Mouse (Mus musculus): ENCODE measurements around the gene Haghl. TPM values are rescaled to one million over a fixed set of nuclear protein-coding genes. Genes with fewer than 3 reads are reported as not detected.
A peak's percentile ranks its signal among the peaks of the same experiment; 100 is the strongest.
"Not testable (repeated sequence)": the region's sequence is repeated elsewhere in the genome, so short reads cannot be mapped to it uniquely, and the experiment has no call there.

Haghl gene
- polyA plus RNA-seq, 1 experiment: 66.1 TPM

DNA sequence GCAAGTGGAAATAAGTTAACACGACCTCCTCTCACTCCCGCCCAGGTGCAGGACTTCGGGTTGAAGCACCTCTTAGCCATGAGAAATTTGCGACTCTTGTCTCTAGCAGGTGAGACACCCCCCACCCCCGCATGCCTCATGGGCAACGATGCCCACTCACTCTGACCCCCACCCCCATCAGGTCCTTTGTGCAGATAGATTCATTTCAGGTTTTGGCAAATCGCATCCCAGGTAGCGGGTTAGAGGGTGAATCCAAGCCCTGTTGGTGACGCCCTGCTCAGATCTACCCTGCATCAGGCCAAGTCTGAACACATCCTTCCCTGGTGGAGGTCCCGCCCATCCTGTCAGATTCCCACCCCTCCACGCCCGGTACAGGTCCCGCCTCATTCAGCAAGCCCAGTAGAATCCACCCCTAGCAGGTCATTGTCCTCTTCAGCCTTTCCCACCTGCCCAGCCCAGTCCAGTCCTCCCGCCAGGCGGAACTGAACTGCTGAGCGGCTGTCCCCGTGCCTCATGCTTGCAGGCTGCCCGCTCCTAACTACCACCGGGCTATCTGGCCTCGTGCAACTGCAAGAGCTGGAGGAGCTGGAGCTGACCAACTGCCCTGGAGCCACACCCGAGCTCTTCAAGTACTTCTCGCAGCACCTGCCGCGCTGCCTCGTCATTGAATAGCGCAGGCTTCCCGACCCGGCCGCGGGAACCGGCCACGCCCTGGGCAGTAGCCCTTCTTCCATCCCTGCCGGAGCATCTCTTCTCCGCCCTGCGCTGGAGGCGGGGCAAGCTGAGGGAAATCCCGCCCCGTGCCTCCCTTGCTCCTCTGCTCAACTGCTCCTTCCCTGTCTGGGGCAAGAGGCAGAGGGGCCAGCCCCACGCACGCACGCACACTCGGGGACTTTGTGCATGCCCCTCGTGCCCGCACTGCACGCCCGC, 33.6 kb upstream of the Haghl start:
- DNase-seq (ENCODE audit: low spot score): no peak

DNA sequence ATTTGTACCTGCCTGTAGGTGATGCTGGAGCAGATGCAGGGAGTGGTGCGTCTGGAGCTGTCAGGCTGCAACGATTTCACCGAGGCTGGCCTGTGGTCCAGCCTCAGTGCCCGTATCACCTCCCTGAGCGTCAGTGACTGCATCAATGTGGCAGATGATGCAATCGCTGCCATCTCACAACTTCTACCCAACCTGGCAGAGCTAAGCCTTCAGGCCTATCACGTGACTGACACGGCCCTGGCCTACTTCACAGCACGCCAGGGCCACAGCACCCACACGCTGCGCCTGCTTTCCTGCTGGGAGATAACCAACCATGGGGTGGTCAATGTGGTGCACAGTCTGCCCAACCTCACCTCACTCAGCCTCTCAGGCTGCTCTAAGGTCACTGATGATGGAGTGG, 32.2 kb upstream of the Haghl start:
- DNase-seq (ENCODE audit: low spot score): no peak

DNA sequence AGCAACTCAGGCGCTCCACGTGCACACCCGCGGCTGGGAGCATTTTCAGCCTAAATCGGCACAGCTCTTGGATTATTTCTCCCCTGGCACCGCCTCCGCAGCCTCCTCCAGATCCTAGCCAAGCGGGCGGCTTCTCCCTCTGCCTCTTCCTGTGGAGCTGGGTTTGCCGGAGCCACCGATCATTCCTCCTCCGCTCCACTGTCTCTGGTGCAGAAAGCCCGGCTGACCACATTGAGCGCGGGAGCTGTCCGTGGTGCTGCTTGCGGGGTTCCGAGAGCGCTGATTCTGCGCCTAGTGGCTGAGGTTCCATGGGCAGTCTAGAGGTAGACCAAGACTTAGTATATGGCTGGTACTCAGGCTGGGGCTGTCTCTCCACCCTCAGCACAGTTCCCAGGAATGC, 28.0 kb upstream of the Haghl start:
- DNase-seq (ENCODE audit: low spot score): peak; percentile 69

DNA sequence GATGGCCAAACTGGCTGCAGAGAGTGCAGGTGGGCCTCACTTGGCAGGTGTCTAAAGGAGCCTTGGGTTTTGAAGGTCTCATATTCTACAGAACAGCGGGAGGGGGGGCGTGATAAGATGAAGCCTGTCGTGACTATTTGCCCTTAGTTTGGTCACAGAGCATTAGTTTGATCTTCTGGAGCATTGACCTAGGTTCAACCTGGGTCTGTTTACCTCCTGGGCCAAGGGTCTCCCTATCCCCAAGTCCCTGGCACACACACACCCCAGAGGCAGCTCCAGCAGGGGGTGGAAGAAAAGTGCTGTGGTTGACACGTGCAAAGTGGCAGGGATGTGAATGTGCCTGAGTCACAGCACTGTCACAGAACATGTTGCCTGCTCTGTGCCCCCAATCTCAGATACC, 25.4 kb upstream of the Haghl start:
- no peak for DNase-seq (ENCODE audit: low spot score)

DNA sequence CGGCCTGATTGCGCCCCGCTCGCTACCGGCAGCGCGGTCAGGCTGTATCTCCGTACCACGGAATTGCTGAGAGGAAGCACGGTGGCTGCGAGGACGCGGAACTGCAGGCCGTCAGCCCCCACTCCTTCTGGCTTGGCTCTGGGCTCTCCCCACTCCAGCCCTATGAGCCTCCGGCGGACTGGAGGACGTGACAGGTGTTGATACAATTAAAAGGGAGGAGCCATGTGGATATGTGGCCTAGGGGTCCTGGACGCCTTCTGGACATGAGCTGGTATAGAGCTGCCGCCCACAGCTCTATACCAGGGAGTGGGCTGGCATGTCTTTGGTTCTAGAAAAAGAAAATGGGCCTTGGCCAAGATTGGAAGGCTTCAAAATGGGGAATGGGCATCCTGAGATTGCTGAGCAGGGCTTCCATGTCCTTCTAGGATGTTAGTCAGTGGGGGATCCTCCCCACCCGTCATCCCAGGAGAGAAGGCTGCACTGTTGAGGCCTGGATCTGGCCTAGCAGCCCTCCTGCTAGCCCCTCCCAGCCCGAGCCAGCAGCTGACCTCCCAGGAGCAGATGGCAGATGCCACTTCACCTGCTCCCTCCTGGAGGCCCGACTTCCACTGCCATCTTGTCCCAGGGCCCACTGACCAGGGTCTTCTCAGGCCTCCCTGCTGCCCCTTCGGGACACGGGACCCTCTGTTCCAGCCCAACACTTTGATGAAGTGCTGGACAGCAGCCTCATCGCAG, 24.3 kb upstream of the Haghl start:
- DNase-seq (ENCODE audit: low spot score): no peak

DNA sequence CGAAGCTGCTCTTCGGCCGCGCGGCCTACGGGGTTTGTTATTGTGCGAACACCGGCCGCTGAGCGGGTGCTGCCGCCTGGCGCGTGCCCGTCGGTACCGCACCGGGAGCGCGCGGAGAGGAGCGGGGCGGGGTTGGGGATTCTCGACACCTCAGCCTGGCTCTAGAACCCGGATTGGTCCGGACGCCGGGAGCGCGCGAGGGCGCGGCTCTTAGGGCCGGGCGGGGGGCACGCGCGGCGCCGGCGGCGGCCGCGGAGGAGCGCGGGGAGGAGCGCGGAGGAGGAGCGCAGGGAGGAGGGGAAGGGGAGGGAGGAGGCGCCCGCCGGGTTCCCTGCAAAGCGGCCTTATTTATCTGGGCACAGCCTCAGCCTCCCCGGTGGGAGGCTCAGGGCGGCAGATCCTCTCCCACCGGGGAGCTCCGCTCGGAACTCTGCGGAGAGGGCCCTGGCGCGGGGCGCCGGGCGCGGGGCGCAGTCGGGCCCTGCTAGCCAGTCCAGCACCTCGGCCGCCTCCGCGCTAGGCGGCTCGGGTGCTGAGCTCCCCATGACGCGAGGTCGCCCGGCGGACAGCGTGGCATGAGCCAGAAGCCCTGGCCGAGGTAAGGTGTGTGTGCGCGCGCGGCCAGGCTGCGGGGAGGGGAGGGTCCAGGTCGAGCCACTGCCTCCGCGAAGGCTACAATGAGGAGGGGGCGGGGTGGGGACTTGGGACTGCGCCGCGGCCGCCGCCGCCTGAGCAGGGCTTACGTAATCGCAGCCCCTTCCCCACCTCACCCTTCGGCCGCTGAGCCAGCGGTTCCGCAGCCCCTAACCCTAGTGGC, 23.5 kb upstream of the Haghl start, which contains the start of gene Fbxl16:
Fbxl16 (plus strand) TSS at position 297 of the 817 bp plus-strand sequence.
- no peak for DNase-seq (ENCODE audit: low spot score)

DNA sequence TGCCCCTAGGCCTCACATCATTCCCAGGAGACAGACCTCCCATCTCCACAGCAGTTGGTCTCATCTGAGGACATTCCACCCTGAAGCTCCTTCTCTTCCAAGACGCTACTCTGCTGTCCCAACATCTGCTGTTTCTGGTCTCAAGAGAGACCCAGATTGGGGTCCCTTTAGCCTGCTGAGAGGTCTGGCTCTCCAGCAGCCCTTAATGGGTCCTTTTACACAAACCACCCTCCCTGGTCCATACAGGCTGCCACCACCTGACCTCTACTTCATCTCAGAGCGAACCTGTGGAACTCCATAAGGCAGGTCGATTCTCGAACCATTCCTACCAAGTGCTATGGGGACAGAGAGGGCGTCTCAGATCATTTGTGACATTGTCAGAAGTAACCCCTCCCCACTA, 22.6 kb upstream of the Haghl start:
- DNase-seq (ENCODE audit: low spot score): no peak

DNA sequence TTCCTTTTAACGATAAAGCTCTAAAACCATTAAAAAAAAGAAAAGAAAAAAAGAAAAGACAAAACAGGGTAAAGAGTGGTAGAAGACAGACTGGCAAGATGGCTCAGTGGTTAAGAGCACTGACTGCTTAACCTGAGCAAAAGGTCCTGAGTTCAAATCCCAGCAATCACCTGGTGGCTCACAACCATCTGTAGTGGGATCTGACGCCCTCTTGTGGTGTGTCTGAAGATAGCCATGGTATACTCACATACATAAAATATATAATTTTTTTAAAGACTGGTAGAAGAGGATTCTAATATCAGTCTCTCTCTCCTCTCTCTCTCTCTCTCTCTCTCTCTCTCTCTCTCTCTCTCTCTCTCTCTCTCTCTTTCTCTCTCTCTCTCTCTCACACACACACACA, 22.0 kb upstream of the Haghl start:
- not testable (repeated sequence) for DNase-seq (ENCODE audit: low spot score)

DNA sequence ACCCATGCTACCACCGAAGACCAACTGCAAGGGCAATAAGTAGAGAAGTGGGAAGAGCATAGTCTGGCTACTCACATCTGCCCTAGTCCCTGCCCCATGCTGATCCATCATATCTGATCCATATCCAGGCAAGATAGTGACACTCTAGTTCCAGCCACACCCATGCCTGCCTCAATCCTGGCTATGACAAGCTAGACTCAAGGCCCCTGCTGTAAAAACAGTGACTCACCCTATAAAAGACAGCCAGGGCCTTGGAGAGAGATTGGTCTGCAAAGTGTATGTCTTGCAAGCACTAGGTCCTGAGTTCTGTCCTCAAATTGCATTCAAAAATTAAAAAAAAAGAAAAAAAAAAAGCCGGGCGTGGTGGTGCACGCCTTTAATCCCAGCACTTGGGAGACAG, 21.0 kb upstream of the Haghl start:
- no peak for DNase-seq (ENCODE audit: low spot score)

DNA sequence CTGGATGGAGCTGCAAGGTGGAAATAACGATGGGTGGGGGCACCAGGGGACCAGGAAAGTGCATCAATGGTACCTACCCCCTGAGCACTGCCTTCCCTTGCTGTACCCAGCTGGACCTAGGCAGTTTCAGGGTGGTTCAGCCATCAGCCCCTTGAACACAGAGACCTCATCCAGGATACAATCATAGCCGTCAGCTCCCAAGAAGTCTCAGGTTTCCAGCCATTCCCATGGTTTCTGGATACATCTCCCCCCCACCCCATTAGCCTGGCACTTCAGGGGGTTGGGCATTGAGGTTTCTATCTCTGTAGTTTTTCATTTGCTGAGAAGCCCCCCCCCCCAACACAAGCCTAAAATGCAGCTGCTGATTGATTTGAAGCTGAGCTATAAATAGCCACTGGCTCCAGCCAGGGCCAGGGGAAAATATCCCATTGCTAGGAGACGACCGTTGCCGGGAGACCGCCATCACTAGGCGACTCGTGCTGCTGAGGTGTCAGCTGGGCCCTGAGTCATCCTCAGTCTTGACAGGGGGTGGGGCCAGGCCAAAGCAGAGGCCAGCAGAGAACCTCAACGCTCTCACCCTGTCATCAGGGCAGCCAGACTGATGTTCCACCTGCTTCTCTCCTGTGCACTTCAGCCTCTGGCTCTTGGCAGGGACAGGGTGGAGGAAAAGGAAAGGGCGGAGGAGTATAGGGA, 17.5 kb upstream of the Haghl start:
- DNase-seq (ENCODE audit: low spot score): no peak

DNA sequence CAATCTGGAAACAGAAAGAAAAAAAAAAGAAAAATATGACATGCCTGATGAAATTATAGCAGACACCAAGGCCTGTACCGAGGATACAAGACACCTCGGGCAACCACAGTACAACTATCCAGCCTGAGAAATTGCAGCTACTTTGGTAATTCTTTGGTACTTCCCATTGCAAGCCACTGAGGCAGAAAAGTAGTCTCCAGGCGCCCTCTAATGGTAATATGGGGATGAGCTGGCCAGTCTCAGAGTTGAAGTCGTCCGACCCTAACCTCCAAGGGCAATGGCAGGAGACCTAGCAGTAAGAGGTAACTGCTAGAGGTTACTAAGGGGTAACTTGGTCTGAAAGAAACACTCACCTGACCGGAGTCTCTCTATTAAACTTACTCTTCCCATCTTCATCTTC, 15.6 kb upstream of the Haghl start:
- DNase-seq (ENCODE audit: low spot score): no peak

DNA sequence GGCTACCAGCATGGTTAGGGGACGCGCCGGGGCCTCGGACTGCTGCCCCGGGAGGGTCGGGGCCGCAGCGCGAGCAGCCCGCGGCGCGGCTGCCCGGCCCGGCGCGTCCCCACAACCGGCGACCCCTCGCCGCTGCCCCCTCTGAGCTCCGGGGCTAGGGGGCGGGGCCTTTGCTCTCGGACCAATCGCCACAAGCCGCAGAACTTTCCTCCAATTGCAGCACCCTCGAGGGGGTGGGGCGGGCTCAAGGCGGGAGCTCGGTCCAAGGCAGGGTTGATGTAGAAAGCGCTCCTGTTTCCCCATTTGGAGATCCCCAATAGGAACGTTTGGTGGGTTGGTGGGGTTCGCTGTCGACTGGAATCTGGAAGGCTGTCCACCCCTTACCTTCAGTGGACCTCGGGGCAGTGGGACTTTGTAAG, 11.5 kb upstream of the Haghl start, which contains the start of gene Metrn:
Metrn (minus strand) TSS at position 186 of the 419 bp plus-strand sequence.
- peak; percentile 67 for DNase-seq (ENCODE audit: low spot score)

DNA sequence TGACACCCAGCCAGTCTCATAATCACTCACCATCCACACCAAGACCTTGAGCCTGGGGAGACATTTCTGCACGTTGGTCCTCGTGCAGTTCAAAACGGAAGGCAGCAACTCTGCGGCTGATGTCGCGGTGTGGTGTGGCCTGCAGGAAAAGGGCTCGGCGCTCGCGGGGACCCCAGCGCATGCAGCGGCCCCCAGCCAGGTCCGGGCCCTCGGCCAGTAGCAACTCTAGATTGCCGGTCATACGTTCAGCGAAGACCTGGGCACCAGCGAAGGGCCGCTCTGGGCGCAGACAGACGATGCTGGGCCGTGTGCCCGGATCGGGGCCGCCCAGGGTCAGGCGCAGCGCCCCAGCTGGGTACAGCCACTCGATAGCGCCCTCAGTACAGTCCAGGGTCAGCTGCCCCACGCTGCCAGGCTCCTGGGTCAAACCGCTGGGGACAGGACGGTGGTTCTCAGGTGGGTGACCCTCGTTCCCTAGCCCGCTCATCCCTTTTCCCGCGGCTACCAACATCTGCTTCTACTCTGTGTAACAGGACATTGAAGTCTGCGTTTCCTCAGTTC, 10.8 kb upstream of the Haghl start:
- DNase-seq (ENCODE audit: low spot score): no peak

DNA sequence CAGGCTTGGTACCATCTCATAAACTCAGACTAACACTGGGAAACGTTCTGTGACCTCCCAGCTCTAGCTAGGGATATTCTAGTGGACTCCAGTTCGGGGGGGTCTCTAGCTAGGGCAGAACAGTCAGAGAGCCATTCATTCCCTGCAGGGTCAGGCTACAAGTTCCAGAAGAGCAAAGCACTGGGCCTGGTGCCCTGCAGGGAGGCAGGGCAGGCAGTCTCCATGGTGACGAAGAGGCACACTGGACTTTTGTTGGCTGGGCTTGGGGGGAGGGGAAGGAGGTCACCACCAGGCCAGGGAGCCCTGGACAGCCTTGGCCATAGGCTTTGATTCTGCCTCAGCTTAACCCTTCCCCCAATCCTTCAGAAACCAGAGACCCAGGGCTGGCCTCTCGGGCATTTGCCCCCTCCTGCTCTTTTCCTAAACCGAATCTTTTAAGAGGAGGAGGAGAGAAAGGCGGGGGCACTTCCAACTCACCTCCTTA, 10.2 kb upstream of the Haghl start, which contains the start of gene AC134908.4:
AC134908.4 (minus strand) TSS at position 51 of the 484 bp plus-strand sequence.
- DNase-seq (ENCODE audit: low spot score): no peak

DNA sequence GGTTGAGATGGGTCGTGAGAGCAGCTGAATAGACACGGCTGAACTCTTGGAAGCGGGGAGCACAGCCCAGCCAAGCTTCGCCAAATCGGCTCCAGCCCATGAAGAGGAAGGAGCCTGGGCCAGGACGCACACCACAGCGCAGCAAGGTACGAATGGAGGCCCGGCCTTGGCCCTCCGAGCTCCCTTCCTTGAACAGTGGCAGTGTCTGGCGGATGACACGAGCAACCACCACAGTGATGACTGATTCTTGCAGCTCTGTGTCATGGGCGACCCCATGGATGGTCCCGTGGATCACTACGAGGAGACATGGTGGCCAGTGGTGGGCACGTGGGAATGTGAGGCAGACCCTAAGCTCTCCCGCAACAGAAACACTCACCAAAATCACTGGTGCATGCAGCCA, 9.5 kb upstream of the Haghl start:
- no peak for DNase-seq (ENCODE audit: low spot score)

DNA sequence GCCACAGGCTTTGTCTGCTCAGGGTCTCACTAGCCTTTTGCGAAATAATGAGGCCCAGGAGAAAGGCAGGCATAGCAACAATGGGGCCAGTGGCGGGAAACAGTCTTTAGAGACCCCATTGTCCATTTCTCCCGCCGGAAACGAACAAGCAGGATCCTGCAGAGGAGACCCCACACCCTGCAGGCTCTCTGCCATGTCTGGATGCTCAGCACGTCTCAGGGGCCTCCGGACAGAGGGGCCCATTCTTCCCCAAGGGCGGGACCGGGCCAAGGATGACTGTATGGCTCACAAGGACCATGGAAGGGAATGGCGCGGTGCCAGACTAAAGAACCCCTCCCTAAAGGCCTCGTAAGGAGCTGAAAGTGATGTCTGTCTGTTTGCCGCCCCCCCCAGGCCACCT, 8.7 kb upstream of the Haghl start:
- no peak for DNase-seq (ENCODE audit: low spot score)

DNA sequence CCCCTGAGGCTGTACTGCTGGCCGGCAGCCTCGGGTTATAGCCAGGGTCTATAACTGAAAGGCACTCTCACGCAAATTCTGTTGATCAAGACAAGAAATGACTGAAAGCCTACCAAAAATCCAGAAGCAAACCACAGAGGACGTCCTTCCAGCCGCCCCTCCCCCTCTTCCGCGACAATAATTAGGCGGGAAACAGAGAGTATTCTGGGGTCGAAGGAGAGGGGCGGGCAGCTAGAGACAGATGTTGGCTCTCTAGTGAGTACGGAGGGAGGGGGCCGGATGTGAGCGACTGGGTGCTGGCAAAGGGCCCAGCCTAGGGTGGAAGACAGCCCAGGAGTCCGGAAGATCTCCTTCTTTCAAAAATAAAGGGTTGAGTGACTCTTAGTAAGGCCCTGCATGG, 7.1 kb upstream of the Haghl start, which contains the start of gene Fam173a:
Fam173a (minus strand) TSS at position 287 of the 400 bp plus-strand sequence.
- no peak for DNase-seq (ENCODE audit: low spot score)

DNA sequence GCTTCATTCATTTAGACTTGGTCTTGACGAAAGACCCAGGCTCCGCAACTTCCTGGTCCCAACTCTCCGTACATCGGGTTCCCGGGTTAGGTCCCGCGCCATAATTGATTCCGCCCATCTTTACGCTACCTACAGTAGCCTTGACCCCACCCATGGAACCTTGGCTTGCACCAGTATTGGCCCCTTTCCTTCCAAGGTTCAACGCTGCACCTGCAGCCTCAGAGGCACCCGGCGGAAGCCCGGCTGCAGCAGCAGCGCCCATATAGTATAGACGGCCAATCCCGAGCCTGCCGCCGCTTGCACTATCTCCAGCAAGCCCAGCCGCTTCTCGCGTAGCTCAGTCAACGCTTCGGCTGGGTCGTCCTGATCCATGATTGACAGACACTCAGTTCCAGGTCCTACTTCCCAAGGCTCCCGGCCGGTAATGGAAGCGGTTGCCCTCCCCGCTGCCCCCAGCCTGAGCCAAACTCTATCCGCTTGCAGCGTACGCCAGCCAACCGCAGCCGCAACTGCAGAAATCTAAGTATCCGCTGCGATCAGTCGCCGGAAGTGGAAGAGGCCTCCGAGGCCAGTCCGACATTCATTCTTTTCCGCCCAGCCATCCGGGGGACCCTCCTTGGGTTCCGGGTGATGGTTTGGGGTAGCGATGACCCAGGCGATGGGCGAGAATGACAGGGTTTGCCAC, 6.5 kb upstream of the Haghl start:
- peak; percentile 68 for DNase-seq (ENCODE audit: low spot score)

DNA sequence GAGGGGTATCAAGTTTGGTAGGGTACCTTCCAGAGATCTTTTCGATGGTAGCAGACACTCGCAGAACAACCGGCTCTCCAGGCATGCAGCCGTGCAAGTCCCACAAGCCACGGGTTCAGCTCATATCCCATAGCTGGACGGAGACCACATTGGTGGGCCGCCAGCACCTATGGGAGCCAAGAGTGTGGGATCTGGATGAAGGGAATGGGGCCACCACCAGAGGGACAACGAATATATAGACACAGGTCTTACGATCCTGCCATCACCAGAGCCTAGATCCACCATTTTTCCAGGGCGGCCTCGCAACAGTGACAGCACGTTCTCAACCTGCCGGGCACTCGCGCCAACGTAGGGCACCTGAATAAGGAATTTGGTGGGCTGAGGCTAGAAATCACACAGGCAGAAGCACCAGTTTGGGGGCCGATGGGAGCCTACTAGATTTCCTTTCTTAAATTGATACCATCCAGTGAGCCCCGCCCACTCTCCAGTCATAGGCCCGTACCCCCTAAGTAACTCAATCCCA, 5.9 kb upstream of the Haghl start:
- no peak for DNase-seq (ENCODE audit: low spot score)

Measured in urinary bladder, adult 2 months (tissue).